Mouse (Mus musculus): ENCODE measurements around the gene Akt1s1. TPM values are rescaled to one million over a fixed set of nuclear protein-coding genes. Genes with fewer than 3 reads are reported as not detected.

The Akt1s1 gene
- 78.9 and 88.2 TPM in 2 replicates for polyA plus RNA-seq (2015; fragmentation: Nextera tagmentation; extraction: Ambion mirVana)

GRCm38 (mm10) chr7:44848561-44849415 lies at the start of gene Akt1s1, which contains the start of gene Tbc1d17:
Akt1s1 (plus strand) TSS chr7:44848991.
Tbc1d17 (minus strand) TSS chr7:44849079.
- H3K9me3 ChIP-seq: no peaks in the 10 kb centered on the region

GRCm38 (mm10) chr7:44808927-44809326 lies 39.9 kb upstream of the Akt1s1 start:
- no peak overlapping the region for H3K4me3 ChIP-seq (replicated peaks)
- no peak overlapping the region for H3K27ac ChIP-seq
- no peak for ATAC-seq
- H3K4me2 ChIP-seq (replicated peaks): no peak overlapping the region
- no peaks in the 10 kb centered on the region for H3K9me3 ChIP-seq
- H3K36me3 ChIP-seq: peaks cover 5% of the 10 kb centered on the region
- WGBS: 90% methylated on average over 2 of the region's 2 CpGs
- no peak overlapping the region for H3K9ac ChIP-seq (replicated peaks)
- H3K27me3 ChIP-seq: 0 out of 2 replicates have a peak, but pooled peaks cover 3% of the 10 kb centered on the region
- H3K4me1 ChIP-seq (replicated peaks): no peaks in the 10 kb centered on the region

More at GRCm38 (mm10) chr7:44848561-44849415, at the start of gene Akt1s1, which contains the start of gene Tbc1d17:
- Histone ChIP-seq H3K4me3 (replicated peaks) (peak within 1 kb of the TSS; percentile 75), H3K9ac (replicated peaks) (peak within 1 kb of the TSS; percentile 86), H3K36me3 (peaks cover 48% of the 10 kb centered on the region), H3K27ac (peak within 1 kb of the TSS; percentile 97), H3K27me3 (no peaks in the 10 kb centered on the region), H3K4me1 (replicated peaks) (peaks cover 43% of the 10 kb centered on the region), H3K4me2 (replicated peaks) (peak within 1 kb of the TSS; percentile 89)
- WGBS: under 1% methylated on average over 54 of the region's 54 CpGs
- peak; percentile 84 for ATAC-seq

GRCm38 (mm10) chr7:44809466-44809865 lies 39.3 kb upstream of the Akt1s1 start:
- Histone ChIP-seq H3K9ac (replicated peaks) (no peak overlapping the region), H3K27ac (no peak overlapping the region), H3K27me3 (0 out of 2 replicates have a peak, but pooled peaks cover 3% of the 10 kb centered on the region), H3K36me3 (peaks cover 5% of the 10 kb centered on the region), H3K4me2 (replicated peaks) (no peak overlapping the region), H3K4me3 (replicated peaks) (no peak overlapping the region), H3K9me3 (no peaks in the 10 kb centered on the region), H3K4me1 (replicated peaks) (no peaks in the 10 kb centered on the region)
- no peak for ATAC-seq
- 91% methylated on average over 3 of the region's 3 CpGs for WGBS

- Histone ChIP-seq H3K4me1 (replicated peaks) (peaks cover 7% of the 10 kb centered on the region), H3K27ac (no peak overlapping the region), H3K4me2 (replicated peaks) (no peak overlapping the region), H3K36me3 (peaks cover 5% of the 10 kb centered on the region), H3K4me3 (replicated peaks) (no peak overlapping the region), H3K9me3 (no peaks in the 10 kb centered on the region), H3K9ac (replicated peaks) (no peak overlapping the region), H3K27me3 (no peaks in the 10 kb centered on the region)
- 82% methylated on average over 4 of the region's 4 CpGs for WGBS
- no peak for ATAC-seq
These were observed 38.4 kb upstream of the Akt1s1 start for GRCm38 (mm10) chr7:44810365-44810764.

- Histone ChIP-seq H3K9ac (replicated peaks) (no peak overlapping the region), H3K36me3 (peaks cover 5% of the 10 kb centered on the region), H3K4me1 (replicated peaks) (peaks cover 8% of the 10 kb centered on the region), H3K4me2 (replicated peaks) (no peak overlapping the region), H3K9me3 (no peaks in the 10 kb centered on the region), H3K27me3 (no peaks in the 10 kb centered on the region), H3K4me3 (replicated peaks) (no peak overlapping the region), H3K27ac (no peak overlapping the region)
- no peak for ATAC-seq
- 92% methylated on average over 7 of the region's 7 CpGs for WGBS
These were observed 37.8 kb upstream of the Akt1s1 start for GRCm38 (mm10) chr7:44810819-44811557.

GRCm38 (mm10) chr7:44812651-44813325 lies 36.0 kb upstream of the Akt1s1 start:
- Histone ChIP-seq H3K9me3 (no peaks in the 10 kb centered on the region), H3K27ac (no peak overlapping the region), H3K27me3 (no peaks in the 10 kb centered on the region), H3K36me3 (peaks cover 5% of the 10 kb centered on the region), H3K4me3 (replicated peaks) (no peak overlapping the region), H3K4me1 (replicated peaks) (peaks cover 18% of the 10 kb centered on the region), H3K4me2 (replicated peaks) (no peak overlapping the region), H3K9ac (replicated peaks) (no peak overlapping the region)
- ATAC-seq: no peak
- 91% methylated on average over 20 of the region's 20 CpGs for WGBS

- no peak overlapping the region for H3K4me2 ChIP-seq (replicated peaks)
- no peak overlapping the region for H3K4me3 ChIP-seq (replicated peaks)
- H3K9ac ChIP-seq (replicated peaks): no peak overlapping the region
- H3K27ac ChIP-seq: no peak overlapping the region
- ATAC-seq: no peak
- no peaks in the 10 kb centered on the region for H3K27me3 ChIP-seq
- WGBS: 92% methylated on average over 3 of the region's 3 CpGs
- H3K4me1 ChIP-seq (replicated peaks): peaks cover 30% of the 10 kb centered on the region
- H3K36me3 ChIP-seq: peaks cover 5% of the 10 kb centered on the region
- no peaks in the 10 kb centered on the region for H3K9me3 ChIP-seq
These were observed 34.8 kb upstream of the Akt1s1 start for GRCm38 (mm10) chr7:44813985-44814384.

- Histone ChIP-seq H3K9me3 (no peaks in the 10 kb centered on the region), H3K4me2 (replicated peaks) (peak overlapping the region; percentile 83), H3K27me3 (no peaks in the 10 kb centered on the region), H3K36me3 (peaks cover 5% of the 10 kb centered on the region), H3K27ac (no peak overlapping the region), H3K9ac (replicated peaks) (no peak overlapping the region), H3K4me1 (replicated peaks) (peaks cover 34% of the 10 kb centered on the region), H3K4me3 (replicated peaks) (no peak overlapping the region)
- no peak for ATAC-seq
- 93% methylated on average over 4 of the region's 4 CpGs for WGBS
These were observed 34.4 kb upstream of the Akt1s1 start for GRCm38 (mm10) chr7:44814423-44814822.

- peak overlapping the region; percentile 93 for H3K27ac ChIP-seq
- H3K4me3 ChIP-seq (replicated peaks): peak overlapping the region; percentile 90
- 27% methylated on average over 14 of the region's 14 CpGs for WGBS
- no peaks in the 10 kb centered on the region for H3K9me3 ChIP-seq
- peak; percentile 21 for ATAC-seq
- peaks cover 5% of the 10 kb centered on the region for H3K36me3 ChIP-seq
- H3K4me1 ChIP-seq (replicated peaks): peaks cover 41% of the 10 kb centered on the region
- H3K9ac ChIP-seq (replicated peaks): peak overlapping the region; percentile 44; the same call in 1 of the 2 replicates
- H3K4me2 ChIP-seq (replicated peaks): peak overlapping the region; percentile 83
- H3K27me3 ChIP-seq: no peaks in the 10 kb centered on the region
These were observed 33.7 kb upstream of the Akt1s1 start for GRCm38 (mm10) chr7:44814952-44815553.

GRCm38 (mm10) chr7:44815721-44816469 lies 32.9 kb upstream of the Akt1s1 start, which contains the start of the genes Nup62 and Il4i1:
Nup62 (plus strand) TSS chr7:44816088.
Il4i1 (plus strand) TSS chr7:44816387.
- no peaks in the 10 kb centered on the region for H3K27me3 ChIP-seq
- H3K36me3 ChIP-seq: peaks cover 5% of the 10 kb centered on the region
- H3K4me2 ChIP-seq (replicated peaks): peak within 1 kb of the TSS; percentile 83
- ATAC-seq: peak; percentile 96
- peak within 1 kb of the TSS; percentile 92 for H3K9ac ChIP-seq (replicated peaks)
- peak within 1 kb of the TSS; percentile 90 for H3K4me3 ChIP-seq (replicated peaks)
- peak within 1 kb of the TSS; percentile 93 for H3K27ac ChIP-seq
- no peaks in the 10 kb centered on the region for H3K9me3 ChIP-seq
- WGBS: under 1% methylated on average over 62 of the region's 62 CpGs
- peaks cover 49% of the 10 kb centered on the region for H3K4me1 ChIP-seq (replicated peaks)
